Mouse (Mus musculus) cerebellum, postnatal 36 days (tissue): Measurements from ENCODE around the gene Nme6.

ENCODE experiments used
- DNase-seq, 2 experiments: peaks; one replicate each; pipeline ENCODE4 v3.0.0; 2021 to 2022; ENCODE audit warnings: mixed read lengths in 2 of 2

Nme6 gene

GRCm38 (mm10) chr9:109874797-109875691 is 42.5 kb downstream of the Nme6 start, which contains the start of gene Cdc25a:
Gene Cdc25a, plus strand, starts transcription at chr9:109875579.
- peak; percentile 97 to 98 for DNase-seq

GRCm38 (mm10) chr9:109875695-109876601 is 43.4 kb downstream of the Nme6 start:
- peak; percentile 68 to 80 for DNase-seq

- DNase-seq: no peak
Measured at GRCm38 (mm10) chr9:109876756-109877155, 44.2 kb downstream of the Nme6 start.

DNA sequence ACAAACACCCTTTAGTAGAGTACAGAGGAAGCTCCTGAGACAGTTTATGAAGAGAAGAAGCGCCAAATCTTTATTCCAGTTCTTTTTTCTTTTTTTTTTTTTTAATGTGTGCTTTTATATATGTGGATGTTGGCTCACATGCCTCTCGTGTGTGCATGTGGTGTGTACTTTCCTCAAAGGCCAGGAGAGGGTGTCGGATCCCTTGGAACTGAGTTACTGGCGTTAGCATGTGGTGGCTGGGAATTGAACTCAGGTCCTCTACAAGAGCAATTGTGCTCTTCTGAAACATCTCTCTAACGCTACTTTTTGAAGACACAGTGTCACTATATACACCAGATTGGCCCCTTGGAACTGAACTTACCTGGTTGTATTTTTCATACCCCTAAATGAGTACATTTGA is 45.1 kb downstream of the Nme6 start:
- no peak for DNase-seq

DNA sequence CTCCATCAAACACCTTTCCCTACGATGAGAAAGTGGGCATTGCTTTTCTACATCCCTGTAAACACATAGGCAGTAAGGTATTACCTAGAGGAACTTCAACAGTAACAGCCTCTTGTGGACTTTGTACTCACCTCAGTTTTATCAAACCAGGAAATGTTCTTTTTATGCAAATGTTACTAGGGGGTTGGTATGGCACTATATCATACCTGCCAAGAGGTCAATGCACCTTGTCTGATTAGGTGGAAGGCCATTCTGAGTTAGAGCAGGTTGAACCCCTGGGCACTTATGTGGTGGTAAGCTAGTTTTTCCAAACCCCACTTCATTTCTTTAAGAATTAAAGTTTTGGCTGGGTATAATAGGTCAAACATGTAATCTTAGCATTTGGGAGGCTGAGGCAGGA is 46.8 kb downstream of the Nme6 start:
- DNase-seq: no peak

DNA sequence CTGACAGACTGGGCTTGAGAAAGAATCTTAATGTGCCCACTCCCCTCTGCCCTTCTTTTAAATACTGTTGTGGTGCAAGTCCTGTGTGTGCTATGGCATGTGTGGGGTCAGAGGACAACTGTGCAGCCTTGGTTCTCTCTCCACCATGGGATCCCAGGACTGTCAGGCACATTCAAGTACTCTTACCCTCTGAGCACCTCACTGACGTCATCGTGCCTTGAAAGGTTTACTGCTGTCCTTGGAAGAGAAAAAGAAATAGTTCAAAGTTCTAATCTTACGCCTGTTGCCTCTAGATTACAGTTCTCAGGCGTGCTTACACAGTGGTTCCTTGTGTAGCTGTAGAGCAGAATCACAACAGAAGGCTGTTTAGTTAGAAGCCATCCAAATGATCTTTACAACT is 53.7 kb downstream of the Nme6 start:
- DNase-seq: no peak

GRCm38 (mm10) chr9:109887321-109887720 is 54.8 kb downstream of the Nme6 start:
- no peak for DNase-seq

DNA sequence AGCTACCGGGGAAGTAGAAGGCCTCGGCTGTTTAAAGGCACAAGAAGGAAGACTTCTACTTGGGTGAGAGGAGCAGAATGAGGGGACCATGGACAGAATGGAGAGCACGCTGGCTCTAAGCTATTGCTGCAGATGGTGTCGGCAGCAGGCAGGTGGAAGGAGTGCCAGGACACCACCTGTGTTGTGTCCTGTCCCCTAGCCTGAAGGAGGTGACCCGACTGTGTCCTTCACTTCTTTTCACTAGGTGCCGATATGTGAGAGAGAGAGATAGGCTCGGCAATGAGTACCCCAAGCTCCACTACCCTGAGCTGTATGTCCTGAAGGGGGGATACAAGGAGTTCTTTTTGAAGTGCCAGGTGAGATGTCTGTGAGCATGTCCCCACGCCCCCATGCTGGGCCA is 59.0 kb downstream of the Nme6 start:
- DNase-seq: peak; percentile 46 to 52
